Mouse (Mus musculus) CH12.LX (cell line): ENCODE results near the gene Ddah2. TPM values are rescaled to one million over a fixed set of nuclear protein-coding genes. Genes with fewer than 3 reads are reported as not detected.

ENCODE experiments used
- DNase-seq: peaks from one replicate; pipeline ENCODE4 v3.0.0-alpha.2; 2013; ENCODE audit errors: extremely low read depth
- H3K27ac ChIP-seq: 2 replicates; pipeline ENCODE4 v1.5.1; 2012; ENCODE audit warnings: low read depth, mild to moderate bottlenecking, control low read depth, moderate library complexity; ENCODE audit not compliant: insufficient read depth
- H3K27me3 ChIP-seq: replicated peaks from 2 replicates; pipeline ENCODE3; 2012; ENCODE audit warnings: inconsistent platforms
- H3K36me3 ChIP-seq, 2 experiments: replicated peaks in 1 of 2; 2 replicates each; pipeline versions ENCODE3 to v1.6.1; 2012; ENCODE audit warnings: inconsistent platforms in 1 of 2, low read length in 1 of 2, mild to moderate bottlenecking in 1 of 2, mixed read lengths in 1 of 2, moderate library complexity in 1 of 2; ENCODE audit not compliant: control insufficient read depth in 1 of 2, insufficient read depth in 1 of 2
- H3K4me1 ChIP-seq, 2 experiments: 2 replicates each; pipeline ENCODE4 v1.6.1; 2012; ENCODE audit warnings: inconsistent platforms in 1 of 2, moderate library complexity in 1 of 2; ENCODE audit not compliant: insufficient read depth in 2 of 2, control insufficient read depth in 1 of 2
- H3K4me2 ChIP-seq: 2 replicates; pipeline ENCODE4 v1.6.1; 2012; ENCODE audit warnings: low read depth, mild to moderate bottlenecking, control low read depth; ENCODE audit not compliant: poor library complexity, insufficient read depth, severe bottlenecking
- H3K4me3 ChIP-seq, 3 experiments: fragments of 150-350 bp in 1 of 3; sonication (generic) in 1 of 3; replicated peaks in 1 of 3; 2 replicates each; pipeline versions ENCODE3 to v1.5.1; 2011 to 2012; ENCODE audit warnings: low read depth in 2 of 3, low read length in 2 of 3, mild to moderate bottlenecking in 2 of 3, moderate library complexity in 2 of 3, control low read depth in 1 of 3, improper control_type of control experiment in 1 of 3, inconsistent platforms in 1 of 3, mixed read lengths in 1 of 3; ENCODE audit not compliant: poor library complexity in 1 of 3
- H3K79me2 ChIP-seq: replicated peaks from 2 replicates; pipeline ENCODE4 v1.6.1; 2012; ENCODE audit warnings: mild to moderate bottlenecking, moderate library complexity; ENCODE audit not compliant: control insufficient read depth, poor library complexity, insufficient read depth, severe bottlenecking; ENCODE audit errors: extremely low read depth
- H3K9ac ChIP-seq: 2 replicates; pipeline ENCODE4 v1.6.1; 2012; ENCODE audit warnings: low read depth, mild to moderate bottlenecking, control low read depth, moderate library complexity; ENCODE audit not compliant: insufficient read depth
- H3K9me3 ChIP-seq: replicated peaks from 2 replicates; pipeline ENCODE3; 2012; ENCODE audit warnings: low read length, inconsistent platforms, mixed read lengths
- CHD1 ChIP-seq: IDR thresholded peaks from 2 replicates; pipeline ENCODE4 v1.6.1; 2012; ENCODE audit warnings: low read depth, low read length, improper control_type of control experiment, inconsistent platforms
- CHD2 ChIP-seq: IDR thresholded peaks from 2 replicates; pipeline ENCODE4 v1.6.1; 2011; ENCODE audit warnings: low read length, improper control_type of control experiment
- EP300 ChIP-seq: IDR thresholded peaks from 2 replicates; pipeline ENCODE4 v1.6.1; 2011; ENCODE audit warnings: low read length, improper control_type of control experiment
- IRF4 ChIP-seq: IDR thresholded peaks from 2 replicates; pipeline ENCODE4 v1.6.1; 2014; ENCODE audit warnings: low read depth, mild to moderate bottlenecking, inconsistent platforms, low read length, improper control_type of control experiment
- JUN ChIP-seq: IDR thresholded peaks from 2 replicates; pipeline ENCODE4 v1.6.1; 2011; ENCODE audit warnings: low read depth, mild to moderate bottlenecking, low read length, improper control_type of control experiment, moderate library complexity; ENCODE audit not compliant: insufficient read depth
- MAFK ChIP-seq: IDR thresholded peaks from 2 replicates; pipeline ENCODE4 v1.6.1; 2011; ENCODE audit warnings: low read length, improper control_type of control experiment; ENCODE audit not compliant: insufficient replicate concordance
- MAX ChIP-seq: IDR thresholded peaks from 2 replicates; pipeline ENCODE4 v1.6.1; 2011; ENCODE audit warnings: low read length, improper control_type of control experiment
- MXI1 ChIP-seq: IDR thresholded peaks from 2 replicates; pipeline ENCODE4 v1.6.1; 2011; ENCODE audit warnings: mild to moderate bottlenecking, low read depth, low read length, improper control_type of control experiment
- NELFE ChIP-seq: IDR thresholded peaks from 2 replicates; pipeline ENCODE4 v1.6.1; 2011; ENCODE audit warnings: low read depth, low read length, improper control_type of control experiment
- NRF1 ChIP-seq: IDR thresholded peaks from 2 replicates; pipeline ENCODE4 v1.6.1; 2014; ENCODE audit warnings: low read depth, mild to moderate bottlenecking, inconsistent platforms, low read length, improper control_type of control experiment, moderate library complexity
- POLR2A ChIP-seq: IDR thresholded peaks from 2 replicates; pipeline ENCODE4 v1.6.1; 2011; ENCODE audit warnings: low read depth, mild to moderate bottlenecking, improper control_type of control experiment, low read length
- POLR2AphosphoS2 ChIP-seq: IDR thresholded peaks from 2 replicates; pipeline ENCODE4 v1.6.1; 2011; ENCODE audit warnings: low read depth, low read length, improper control_type of control experiment
- TBP ChIP-seq: conservative IDR thresholded peaks from 2 replicates; pipeline ENCODE4 v1.6.1; 2011; ENCODE audit warnings: low read depth, low read length, improper control_type of control experiment
- TCF12 ChIP-seq: IDR thresholded peaks from 2 replicates; pipeline ENCODE4 v1.6.1; 2014; ENCODE audit warnings: low read depth, mild to moderate bottlenecking, inconsistent platforms, low read length, improper control_type of control experiment
- UBTF ChIP-seq: IDR thresholded peaks from 2 replicates; pipeline ENCODE4 v1.6.1; 2012; ENCODE audit warnings: low read depth, mild to moderate bottlenecking, inconsistent platforms, low read length, improper control_type of control experiment, moderate library complexity
- dilution Hi-C: fragments of 300-500 bp; cut with MboI; formaldehyde crosslinking; loops from 2 replicates; pipeline ENCODE4 v1.14.3; 2020; ENCODE audit warnings: low sequenced_read_pairs; ENCODE audit not compliant: extremely low pct_unique_long_range_greater_than_20kb, extremely low pct_ligation_motif_present
- in situ Hi-C: fragments of 300-500 bp; cut with MboI; formaldehyde crosslinking; loops from 3 replicates; pipeline ENCODE4 v1.14.3; 2019; ENCODE audit warnings: low sequenced_read_pairs, low pct_ligation_motif_present, low pct_unique_long_range_greater_than_20kb, mixed read lengths
- polyA plus RNA-seq: library from polyadenylated mRNA; unstranded; fragments of >175 nt; gene quantifications from 2 replicates; pipeline ENCODE4 v1.2.1, GENCODE M21; 2012; ENCODE audit warnings: low read depth; ENCODE audit not compliant: insufficient read length
- total RNA-seq, 2 experiments: library from RNA; depleted of rRNA; stranded (reverse); fragments of 300-350 nt in 1 of 2; fragments of >200 nt in 1 of 2; gene quantifications; 2 replicates each; pipeline ENCODE4 v1.2.3; 2012 to 2014

Gene Ddah2
- total and polyA plus RNA-seq, 3 experiments, result 0.94 to 4.8 (median 3.4) TPM

GRCm38 (mm10) chr17:35016376-35016775 lies 42.5 kb upstream of the Ddah2 start, which contains the start of gene Vwa7:
Vwa7 (plus strand) TSS chr17:35016579.
- Histone ChIP-seq H3K9me3 (no peaks in the 10 kb centered on the region), H3K4me3 (no peak within 1 kb of the TSS), H3K4me2 (no peak within 1 kb of the TSS), H3K79me2 (no peaks in the 10 kb centered on the region), H3K27me3 (no peaks in the 10 kb centered on the region), H3K4me1 (peaks cover 0 to 7% of the 10 kb centered on the region in 2 experiments; a peak in 2 of 4 replicates), H3K27ac (no peak within 1 kb of the TSS), H3K36me3 (peaks cover 52 to 84% of the 10 kb centered on the region in 2 experiments)
- dilution Hi-C loops, result no loop called here
- in situ Hi-C loops, result loop anchor here (10.0 kb wide), 1 partner anchor 218 kb away; the partner anchor contains the start of genes Atp6v1g2 and Nfkbil1
- TF ChIP-seq POLR2AphosphoS2 (no peak), MXI1 (no peak), NRF1 (no peak), CHD2 (no peak), NELFE (no peak), TCF12 (no peak), MAX (no peak)
- TF ChIP-seq, all 38 proteins: peak for 0
- H3K9ac ChIP-seq, result no peak within 1 kb of the TSS
- no peak for DNase-seq

GRCm38 (mm10) chr17:35016791-35017705 lies 41.8 kb upstream of the Ddah2 start:
- DNase-seq, result no peak
- Histone ChIP-seq H3K9ac (no peak overlapping the region), H3K27ac (no peak overlapping the region), H3K9me3 (no peaks in the 10 kb centered on the region)
- TF ChIP-seq TBP (no peak), CHD1 (no peak), JUN (no peak), MAX (no peak), POLR2A (no peak), CHD2 (peak; percentile 25; the same call in 1 of the 2 replicates)
- TF ChIP-seq, all 38 proteins: peak for 1
- no peaks in the 10 kb centered on the region for H3K27me3 ChIP-seq
- H3K4me2 ChIP-seq, result no peak overlapping the region
- dilution Hi-C loops, result no loop called here
- peaks cover 0 to 11% of the 10 kb centered on the region in 2 experiments; a peak in 2 of 4 replicates for H3K4me1 ChIP-seq
- H3K36me3 ChIP-seq, result peaks cover 45 to 79% of the 10 kb centered on the region in 2 experiments
- in situ Hi-C loops, result loop anchor here (10.0 kb wide), 1 partner anchor 218 kb away; the partner anchor contains the start of genes Atp6v1g2 and Nfkbil1
- no peaks in the 10 kb centered on the region for H3K79me2 ChIP-seq
- no peak overlapping the region for H3K4me3 ChIP-seq

- peaks cover 39 to 75% of the 10 kb centered on the region in 2 experiments for H3K36me3 ChIP-seq
Observed at GRCm38 (mm10) chr17:35017706-35018030, 41.2 kb upstream of the Ddah2 start.

More at GRCm38 (mm10) chr17:35017706-35018030, 41.2 kb upstream of the Ddah2 start:
- no peak overlapping the region for H3K27ac ChIP-seq
- peaks cover 0 to 11% of the 10 kb centered on the region in 2 experiments; a peak in 2 of 4 replicates for H3K4me1 ChIP-seq
- no peaks in the 10 kb centered on the region for H3K9me3 ChIP-seq
- no peak for DNase-seq
- dilution Hi-C loops, result no loop called here
- no peak overlapping the region for H3K4me3 ChIP-seq
- no peaks in the 10 kb centered on the region for H3K27me3 ChIP-seq
- TF ChIP-seq MAFK (no peak), IRF4 (no peak), EP300 (no peak), UBTF (no peak)
- in situ Hi-C loops, result loop anchor here (10.0 kb wide), 1 partner anchor 217 kb away; the partner anchor contains the start of genes Atp6v1g2 and Nfkbil1
- H3K79me2 ChIP-seq, result no peaks in the 10 kb centered on the region
- H3K9ac ChIP-seq, result no peak overlapping the region
- H3K4me2 ChIP-seq, result no peak overlapping the region
